Mouse (Mus musculus) ES-Bruce4 (cell line): Measurements from ENCODE around the gene Mus81. TPM values are rescaled to one million over a fixed set of nuclear protein-coding genes. Genes with fewer than 3 reads are reported as not detected.

Experiments
- H3K27ac ChIP-seq: 2 replicates; pipeline ENCODE4 v1.5.1; 2012; ENCODE audit warnings: low read length, inconsistent platforms; ENCODE audit not compliant: insufficient read depth
- H3K27me3 ChIP-seq: 2 replicates; pipeline ENCODE4 v1.6.1; 2012; ENCODE audit warnings: mild to moderate bottlenecking, low read length, inconsistent platforms; ENCODE audit not compliant: control insufficient read depth, poor library complexity, insufficient read depth, severe bottlenecking
- H3K36me3 ChIP-seq: 2 replicates; pipeline ENCODE4 v1.6.1; 2012; ENCODE audit warnings: inconsistent platforms, mild to moderate bottlenecking, low read length, moderate library complexity; ENCODE audit not compliant: control insufficient read depth, poor library complexity, insufficient read depth, severe bottlenecking
- H3K4me1 ChIP-seq: one replicate; pipeline ENCODE4 v1.8.1; 2011; ENCODE audit warnings: low read length; ENCODE audit not compliant: control insufficient read depth, insufficient read depth
- H3K4me3 ChIP-seq: 2 replicates; pipeline ENCODE4 v1.5.1; 2011; ENCODE audit warnings: low read depth, mild to moderate bottlenecking, low read length
- H3K9ac ChIP-seq: 2 replicates; pipeline ENCODE4 v1.6.1; 2012; ENCODE audit warnings: low read depth, mild to moderate bottlenecking, inconsistent platforms; ENCODE audit not compliant: poor library complexity, severe bottlenecking
- H3K9me3 ChIP-seq: replicated peaks from 2 replicates; pipeline ENCODE4 v1.6.1; 2012; ENCODE audit warnings: mild to moderate bottlenecking, low read length, inconsistent platforms; ENCODE audit not compliant: control insufficient read depth, poor library complexity, insufficient read depth, severe bottlenecking
- CTCF ChIP-seq: IDR thresholded peaks from one replicate; pipeline ENCODE4 v1.8.1; 2011; ENCODE audit warnings: low read depth, low read length
- EP300 ChIP-seq: IDR thresholded peaks from 2 replicates; pipeline ENCODE4 v1.6.1; 2011; ENCODE audit warnings: low read depth, low read length; ENCODE audit not compliant: insufficient read depth
- POLR2A ChIP-seq: IDR thresholded peaks from one replicate; pipeline ENCODE4 v1.8.1; 2011; ENCODE audit warnings: low read length; ENCODE audit not compliant: insufficient read depth
- polyA plus RNA-seq: library from polyadenylated mRNA; stranded (reverse); fragments of >200 nt; gene quantifications from 2 replicates; pipeline ENCODE4 v1.2.4, GENCODE M21; 2011; ENCODE audit warnings: low read depth; ENCODE audit not compliant: missing spikeins, insufficient read depth, insufficient read length

Mus81 gene
- polyA plus RNA-seq, 1 experiment, result 14.4 TPM

DNA sequence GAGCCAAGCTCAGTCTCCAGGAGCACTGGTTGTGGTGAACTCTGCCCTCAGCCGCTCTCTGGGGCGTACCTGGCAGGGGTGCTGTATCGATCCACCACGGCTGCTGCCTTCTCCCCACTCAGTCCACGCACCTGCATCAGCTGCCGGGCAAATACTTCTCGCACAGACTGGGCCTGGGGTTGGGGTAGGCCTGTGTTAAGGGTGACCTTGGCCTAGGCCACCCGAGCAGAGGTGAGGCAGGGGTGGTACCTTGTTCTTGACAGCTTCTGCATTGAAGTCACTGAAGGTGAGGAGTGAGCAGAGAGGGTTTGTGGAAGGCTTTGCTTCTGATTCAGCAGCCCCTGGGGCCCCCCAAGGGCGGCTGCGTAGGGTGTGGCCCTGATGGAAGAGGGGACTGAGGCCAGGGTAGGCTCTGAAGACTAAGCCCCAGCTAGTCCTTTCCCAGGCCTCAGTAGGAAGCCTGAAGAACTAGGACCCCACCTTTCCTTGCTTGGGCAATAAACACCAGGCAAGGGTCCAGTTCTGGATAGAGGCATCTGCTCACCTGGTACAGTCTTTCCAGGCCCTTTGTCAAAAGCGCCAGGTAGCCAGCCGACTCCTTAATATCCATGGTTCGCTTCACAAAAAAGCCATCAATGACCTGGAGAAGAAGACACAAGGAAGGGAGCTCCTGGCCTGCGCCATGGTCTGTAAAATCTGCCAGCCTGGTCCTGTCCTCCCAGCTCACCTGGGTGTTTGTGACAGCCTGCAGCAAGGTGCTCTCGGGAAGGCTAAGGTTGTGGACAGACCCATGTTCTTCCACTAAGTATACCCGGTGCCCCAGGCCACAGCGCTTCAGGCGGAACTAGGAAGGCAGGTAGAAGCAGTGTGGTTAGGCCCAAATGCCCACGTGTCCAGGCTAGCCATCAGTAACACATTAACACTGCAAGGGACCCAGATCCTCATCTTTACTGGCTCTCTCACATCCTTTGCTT is 4.5 kb downstream of the Mus81 start:
- Histone ChIP-seq H3K4me3 (no peak overlapping the region), H3K27ac (no peak overlapping the region), H3K4me1 (no peaks in the 10 kb centered on the region), H3K27me3 (no peaks in the 10 kb centered on the region), H3K9ac (no peak overlapping the region), H3K9me3 (no peaks in the 10 kb centered on the region), H3K36me3 (0 out of 2 replicates have a peak, but pooled peaks cover 2% of the 10 kb centered on the region)
- no peak for TF ChIP-seq POLR2A
- no peak for TF ChIP-seq EP300
- no peak for TF ChIP-seq CTCF

DNA sequence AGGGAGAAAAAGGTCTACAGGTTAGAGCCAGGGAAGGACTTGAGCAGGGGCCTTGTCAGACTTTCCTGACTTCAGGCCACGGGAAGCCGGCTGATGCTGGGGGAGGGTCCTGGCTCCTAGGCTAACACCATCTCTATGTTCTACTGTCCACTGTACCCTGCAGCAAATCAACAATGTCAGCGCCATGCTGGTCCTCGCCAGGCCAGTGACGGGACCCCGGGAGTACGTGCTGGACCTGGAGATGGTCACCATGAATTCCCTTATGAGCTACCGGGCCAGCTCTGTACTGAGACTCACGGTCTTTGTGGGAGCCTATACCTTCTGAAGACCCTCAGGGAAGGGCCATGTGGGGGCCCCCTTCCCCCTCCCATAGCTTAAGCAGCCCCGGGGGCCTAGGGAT is 6.8 kb downstream of the Mus81 start:
- Histone ChIP-seq H3K9me3 (no peaks in the 10 kb centered on the region), H3K36me3 (0 out of 2 replicates have a peak, but pooled peaks cover 2% of the 10 kb centered on the region), H3K4me3 (no peak overlapping the region), H3K27me3 (no peaks in the 10 kb centered on the region), H3K4me1 (no peaks in the 10 kb centered on the region), H3K27ac (no peak overlapping the region), H3K9ac (no peak overlapping the region)
- TF ChIP-seq EP300, result no peak

DNA sequence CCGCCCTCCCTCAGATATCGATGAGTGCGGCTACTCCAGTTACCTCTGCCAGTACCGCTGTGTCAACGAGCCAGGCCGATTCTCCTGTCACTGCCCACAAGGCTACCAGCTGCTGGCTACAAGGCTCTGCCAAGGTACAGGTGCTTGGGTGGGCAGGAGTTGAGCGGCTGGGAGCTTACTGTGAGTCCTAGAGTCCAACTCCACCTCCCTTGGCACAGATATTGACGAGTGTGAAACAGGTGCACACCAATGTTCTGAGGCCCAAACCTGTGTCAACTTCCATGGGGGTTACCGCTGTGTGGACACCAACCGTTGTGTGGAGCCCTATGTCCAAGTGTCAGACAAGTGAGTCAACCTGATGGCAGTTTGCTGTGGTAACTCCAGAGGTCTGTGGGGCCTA is 8.2 kb downstream of the Mus81 start:
- no peak overlapping the region for H3K27ac ChIP-seq
- no peak overlapping the region for H3K9ac ChIP-seq
- H3K36me3 ChIP-seq, result 0 out of 2 replicates have a peak, but pooled peaks cover 2% of the 10 kb centered on the region
- no peak overlapping the region for H3K4me3 ChIP-seq
- no peaks in the 10 kb centered on the region for H3K27me3 ChIP-seq
- H3K4me1 ChIP-seq, result no peaks in the 10 kb centered on the region
- no peaks in the 10 kb centered on the region for H3K9me3 ChIP-seq
- TF ChIP-seq CTCF (no peak), POLR2A (no peak), EP300 (no peak)

DNA sequence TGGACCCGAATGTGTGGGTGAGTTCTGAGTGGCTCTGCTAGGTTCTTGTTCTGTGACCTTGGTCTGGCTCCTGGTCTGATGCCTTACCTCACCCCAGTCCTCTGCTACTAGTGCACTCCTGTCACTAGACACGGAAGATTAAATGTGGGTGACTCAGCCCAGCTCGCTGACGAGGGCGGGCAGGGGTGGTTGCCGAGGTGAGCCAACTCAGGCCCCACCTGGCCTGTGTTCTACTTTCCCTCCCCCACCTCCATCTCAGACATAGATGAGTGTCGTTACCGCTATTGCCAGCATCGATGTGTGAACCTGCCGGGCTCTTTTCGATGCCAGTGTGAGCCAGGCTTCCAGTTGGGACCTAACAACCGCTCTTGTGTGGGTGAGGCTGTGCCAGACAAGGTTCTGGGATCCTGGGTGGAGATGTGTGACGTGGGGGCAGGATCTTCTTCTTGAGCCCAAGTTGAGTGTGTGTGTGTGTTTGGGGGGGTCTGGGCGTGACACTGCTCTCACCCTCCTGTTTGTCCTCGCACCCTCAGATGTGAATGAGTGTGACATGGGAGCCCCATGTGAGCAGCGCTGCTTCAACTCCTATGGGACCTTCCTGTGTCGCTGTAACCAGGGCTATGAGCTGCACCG is 10.4 kb downstream of the Mus81 start:
- no peak overlapping the region for H3K9ac ChIP-seq
- no peaks in the 10 kb centered on the region for H3K9me3 ChIP-seq
- TF ChIP-seq EP300, result no peak
- no peak for TF ChIP-seq CTCF
- no peaks in the 10 kb centered on the region for H3K4me1 ChIP-seq
- H3K4me3 ChIP-seq, result no peak overlapping the region
- H3K36me3 ChIP-seq, result no peaks in the 10 kb centered on the region
- H3K27ac ChIP-seq, result no peak overlapping the region
- no peaks in the 10 kb centered on the region for H3K27me3 ChIP-seq

DNA sequence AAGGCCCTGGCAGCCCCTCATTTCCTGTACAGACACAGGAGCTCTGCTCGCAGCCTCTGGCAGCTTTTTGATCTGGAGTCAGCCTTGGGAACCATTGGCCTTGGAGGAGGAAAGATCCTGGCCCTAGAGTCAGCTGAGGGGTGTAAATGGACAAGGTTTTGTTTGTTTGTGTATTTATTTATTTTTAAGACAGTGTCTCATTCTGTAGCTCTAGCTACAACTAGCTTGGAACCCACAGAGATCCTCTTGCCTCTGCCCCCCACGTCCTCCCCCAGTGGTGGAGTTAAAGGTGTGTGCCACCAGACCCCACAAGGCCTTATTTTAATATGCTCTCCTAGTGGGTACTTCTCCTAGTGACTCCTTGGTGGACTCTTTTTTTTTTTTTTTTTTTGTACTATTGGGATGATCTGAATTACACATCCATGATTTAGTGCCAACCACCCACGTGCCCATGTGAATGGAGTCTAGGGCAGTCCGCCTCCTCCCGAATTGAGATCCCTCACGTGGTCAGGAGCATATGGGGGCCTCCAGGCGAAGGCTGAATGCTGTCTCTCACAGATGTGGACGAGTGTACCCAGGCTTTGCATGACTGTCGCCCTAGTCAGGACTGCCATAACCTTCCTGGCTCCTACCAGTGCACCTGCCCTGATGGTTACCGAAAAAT is 11.1 kb downstream of the Mus81 start:
- Histone ChIP-seq H3K4me3 (no peak overlapping the region), H3K9me3 (no peaks in the 10 kb centered on the region), H3K27me3 (no peaks in the 10 kb centered on the region), H3K9ac (no peak overlapping the region), H3K27ac (no peak overlapping the region), H3K4me1 (no peaks in the 10 kb centered on the region), H3K36me3 (no peaks in the 10 kb centered on the region)
- TF ChIP-seq CTCF (no peak), POLR2A (no peak), EP300 (no peak)
